Mouse (Mus musculus): ENCODE measurements around the gene Trim17.
"Not testable (repeated sequence)": the region's sequence is repeated elsewhere in the genome, so short reads cannot be mapped to it uniquely, and the experiment has no call there.

The Trim17 gene

GRCm38 (mm10) chr11:58947798-58948528, 6.5 kb upstream of the Trim17 start:
- in situ Hi-C loops (cut with MboI, MseI) = no loop called here

- in situ Hi-C loops (cut with MboI, MseI) = no loop called here
These were observed 5.7 kb upstream of the Trim17 start, which contains the start of gene Hist3h2ba for GRCm38 (mm10) chr11:58948542-58949479. TSS of gene Hist3h2ba (plus strand) at chr11:58948920.

- in situ Hi-C loops (cut with MboI, MseI) = no loop called here
These were observed 4.7 kb upstream of the Trim17 start for GRCm38 (mm10) chr11:58949480-58950431.

- in situ Hi-C loops (cut with MboI, MseI) = no loop called here
These were observed 3.3 kb upstream of the Trim17 start for GRCm38 (mm10) chr11:58951210-58951609.

- in situ Hi-C loops (cut with MboI, MseI) = no loop called here
These were observed 925 bp upstream of the Trim17 start for GRCm38 (mm10) chr11:58953351-58954169.

GRCm38 (mm10) chr11:58954170-58954419, 390 bp upstream of the Trim17 start:
- in situ Hi-C loops (cut with MboI, MseI) = not testable (repeated sequence)

GRCm38 (mm10) chr11:58955143-58955867, 820 bp downstream of the Trim17 start:
- in situ Hi-C loops (cut with MboI, MseI) = no loop called here

- in situ Hi-C loops (cut with MboI, MseI) = no loop called here
These were observed 1.4 kb downstream of the Trim17 start for GRCm38 (mm10) chr11:58955868-58956257.

GRCm38 (mm10) chr11:58957226-58957914, 2.9 kb downstream of the Trim17 start:
- in situ Hi-C loops (cut with MboI, MseI) = no loop called here

GRCm38 (mm10) chr11:58958536-58958935, 4.1 kb downstream of the Trim17 start:
- in situ Hi-C loops (cut with MboI, MseI) = no loop called here

- in situ Hi-C loops (cut with MboI, MseI) = no loop called here
These were observed 4.8 kb downstream of the Trim17 start for GRCm38 (mm10) chr11:58959186-58959825.

GRCm38 (mm10) chr11:58959921-58960465, 5.5 kb downstream of the Trim17 start:
- in situ Hi-C loops (cut with MboI, MseI) = no loop called here

GRCm38 (mm10) chr11:58961364-58962177, 7.1 kb downstream of the Trim17 start:
- in situ Hi-C loops (cut with MboI, MseI) = no loop called here

GRCm38 (mm10) chr11:58963543-58963942, 9.1 kb downstream of the Trim17 start:
- in situ Hi-C loops (cut with MboI, MseI) = no loop called here

GRCm38 (mm10) chr11:58964216-58964615, 9.7 kb downstream of the Trim17 start:
- in situ Hi-C loops (cut with MboI, MseI) = no loop called here

- in situ Hi-C loops (cut with MboI, MseI) = no loop called here
These were observed 10.7 kb downstream of the Trim17 start for GRCm38 (mm10) chr11:58965001-58965760.

GRCm38 (mm10) chr11:58967346-58967745, 12.9 kb downstream of the Trim17 start:
- in situ Hi-C loops (cut with MboI, MseI) = no loop called here

Data from T-helper 1 cell (primary cell).